Mouse (Mus musculus): ENCODE measurements around the gene Rab15. TPM values are rescaled to one million over a fixed set of nuclear protein-coding genes. Genes with fewer than 3 reads are reported as not detected.
"Not testable (repeated sequence)": the region's sequence is repeated elsewhere in the genome, so short reads cannot be mapped to it uniquely, and the experiment has no call there.

Gene Rab15
- total RNA-seq, 2 experiments from 2014 or later: 189 to 195 TPM

DNA sequence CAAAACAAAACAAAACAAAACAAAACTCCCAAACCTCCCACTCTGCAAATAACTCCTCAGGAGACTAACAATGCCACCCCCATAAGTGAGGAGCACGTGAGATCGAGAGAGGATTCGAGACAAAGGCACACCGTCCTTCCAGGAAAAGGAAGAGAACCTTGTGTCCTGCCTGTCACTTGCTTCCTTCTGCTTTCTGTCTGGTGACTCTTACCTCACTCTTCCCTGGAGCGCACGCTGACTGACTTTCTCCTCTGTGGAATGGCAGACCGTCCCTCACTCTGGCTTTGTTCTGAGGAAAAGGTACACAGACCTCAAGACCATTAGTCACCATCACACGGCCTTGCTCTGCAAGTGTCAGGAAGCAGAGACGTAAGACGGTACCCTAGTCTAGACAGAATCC is 9.2 kb downstream of the Rab15 start:
- no peak for TF ChIP-seq CTCF (conservative IDR thresholded peaks at IDR 0.05)
- Histone ChIP-seq H3K27ac (no peak overlapping the region), H3K4me3 (no peak overlapping the region)
- DNase-seq (ENCODE audit: low spot score in 2 of 2): no peak

DNA sequence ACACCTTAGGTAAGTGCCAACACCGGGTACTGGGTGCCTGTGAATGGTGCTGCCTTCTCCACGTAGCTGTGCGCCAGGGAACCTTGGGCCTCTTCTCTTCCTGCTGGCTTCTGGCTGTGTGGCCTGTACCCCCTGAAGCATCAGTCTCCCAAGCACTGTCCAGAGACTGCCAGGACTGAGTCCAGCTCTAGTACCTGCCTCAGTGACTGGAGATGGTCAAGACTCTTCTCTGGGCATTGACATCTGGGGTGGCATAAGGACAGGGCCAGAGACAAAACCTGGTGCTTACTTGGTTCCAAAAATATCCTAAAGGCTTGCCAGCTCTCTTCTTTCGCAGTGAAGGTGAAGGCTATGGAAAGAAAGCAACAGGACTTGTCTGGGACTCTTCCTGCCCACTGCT is 11.7 kb downstream of the Rab15 start:
- TF ChIP-seq CTCF (conservative IDR thresholded peaks at IDR 0.05): no peak
- DNase-seq (ENCODE audit: low spot score in 2 of 2): no peak
- H3K27ac ChIP-seq: no peak overlapping the region
- no peak overlapping the region for H3K4me3 ChIP-seq

DNA sequence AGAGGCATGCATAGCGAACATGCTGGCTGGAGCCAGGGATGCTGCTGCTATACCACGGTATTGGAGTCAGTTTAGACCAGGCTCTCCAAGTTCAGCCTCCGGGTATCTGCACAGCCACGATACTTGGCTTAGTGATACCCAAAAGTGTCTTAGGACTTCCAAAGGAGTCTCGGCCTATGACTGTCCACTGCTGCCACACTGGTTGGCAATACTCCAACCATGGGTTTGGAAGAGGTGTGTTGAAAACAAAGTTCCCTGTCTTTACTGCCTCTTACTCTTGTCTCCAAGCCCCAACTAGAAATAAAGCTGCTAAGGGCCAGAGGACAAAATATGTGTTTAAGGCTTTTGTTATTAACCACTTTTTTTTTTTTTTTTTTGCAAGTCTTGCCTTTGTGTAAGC is 12.2 kb downstream of the Rab15 start:
- no peak overlapping the region for H3K27ac ChIP-seq
- H3K4me3 ChIP-seq: no peak overlapping the region
- TF ChIP-seq CTCF (conservative IDR thresholded peaks at IDR 0.05): no peak
- DNase-seq (ENCODE audit: low spot score in 2 of 2): no peak

DNA sequence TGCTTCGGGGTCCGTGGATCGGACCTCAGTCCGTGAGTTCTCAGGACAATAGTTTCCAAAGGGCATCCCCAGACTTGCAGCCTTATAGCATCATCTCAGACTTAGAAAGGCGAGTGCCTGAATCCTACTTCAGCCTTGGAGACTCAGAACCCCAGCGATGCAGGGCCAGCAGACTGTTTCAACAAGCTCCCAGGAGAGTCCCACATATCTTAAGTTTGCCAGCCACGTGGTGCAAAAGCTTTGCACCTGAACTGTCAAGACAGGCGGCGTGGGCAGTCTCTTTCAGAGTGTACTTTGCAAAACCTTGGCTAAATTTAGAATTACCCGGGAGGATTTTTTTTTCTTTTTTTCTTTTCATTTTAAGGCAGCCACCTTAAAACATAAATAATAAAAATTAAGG is 14.9 kb downstream of the Rab15 start:
- TF ChIP-seq CTCF (conservative IDR thresholded peaks at IDR 0.05): no peak
- DNase-seq (ENCODE audit: low spot score in 2 of 2): no peak
- H3K27ac ChIP-seq: no peak overlapping the region
- no peak overlapping the region for H3K4me3 ChIP-seq

DNA sequence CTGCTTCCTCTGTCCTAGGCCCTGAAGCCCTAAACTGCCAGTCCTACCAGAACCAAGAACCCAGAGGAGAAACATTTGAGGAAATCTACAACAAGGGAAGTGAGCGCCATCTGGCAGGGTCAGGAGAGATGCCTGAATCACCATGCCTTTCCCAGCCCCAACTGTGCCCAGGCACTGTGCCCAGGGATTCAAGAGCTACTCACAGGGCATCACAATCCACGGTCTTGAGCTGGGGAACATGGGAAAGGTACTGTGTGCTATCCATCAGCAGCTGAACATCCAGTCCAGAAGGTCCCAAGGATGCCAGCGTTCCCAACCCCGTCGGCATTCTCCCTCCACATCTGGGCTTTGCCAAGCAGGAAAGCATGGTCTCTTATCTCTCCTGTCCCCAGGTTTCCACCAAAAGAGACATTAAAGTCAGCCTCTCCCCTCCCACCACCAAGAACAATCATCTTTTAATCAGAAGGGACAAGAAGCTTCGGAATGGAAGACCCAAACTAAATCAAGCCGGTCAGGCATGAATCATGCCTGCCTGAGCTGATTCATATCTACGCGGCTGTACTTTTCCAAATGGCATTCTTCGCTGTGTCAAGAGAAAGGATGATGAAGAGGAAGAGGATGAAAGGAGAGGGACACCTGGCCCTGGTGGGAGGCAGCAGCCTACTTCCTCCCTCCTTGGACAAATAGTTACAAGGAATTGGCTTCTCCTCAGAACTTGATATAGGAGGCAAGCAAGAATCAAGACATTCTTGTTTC is 17.5 kb downstream of the Rab15 start:
- no peak overlapping the region for H3K4me3 ChIP-seq
- H3K27ac ChIP-seq: peak overlapping the region; percentile 1; the same call in 1 of the 2 replicates
- no peak for TF ChIP-seq CTCF (conservative IDR thresholded peaks at IDR 0.05)
- DNase-seq (ENCODE audit: low spot score in 2 of 2): no peak

DNA sequence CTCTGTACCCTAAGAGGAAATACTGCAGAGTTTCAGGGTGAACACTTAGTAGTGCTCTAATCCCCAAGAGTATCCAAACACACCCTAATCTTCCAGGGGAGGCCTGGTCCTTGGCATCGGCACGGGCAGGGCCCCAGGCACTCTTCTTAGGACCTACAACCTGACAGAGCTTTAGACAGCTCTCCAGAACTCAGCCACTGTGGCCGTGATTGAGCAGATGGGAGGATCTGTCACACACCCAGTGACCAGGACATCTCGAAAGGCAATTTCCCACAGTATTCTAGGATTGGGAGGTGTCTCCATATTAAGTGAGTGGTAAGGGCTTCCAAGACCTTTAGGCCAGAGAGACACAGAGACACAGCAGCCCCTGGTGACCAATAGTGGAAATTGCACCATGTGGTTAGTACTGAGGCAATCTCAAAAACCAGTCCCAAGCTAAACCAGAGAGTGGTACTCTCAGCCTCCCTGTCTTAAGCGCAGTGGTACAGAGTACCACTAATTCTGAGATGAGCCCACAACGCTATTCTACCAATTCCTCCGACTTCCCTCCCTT is 18.9 kb downstream of the Rab15 start:
- Histone ChIP-seq H3K27ac (no peak overlapping the region), H3K4me3 (no peak overlapping the region)
- peak; percentile 87 for TF ChIP-seq CTCF (conservative IDR thresholded peaks at IDR 0.05)
- peak in 1 of 2 experiments; percentile 44 for DNase-seq (ENCODE audit: low spot score in 2 of 2)

DNA sequence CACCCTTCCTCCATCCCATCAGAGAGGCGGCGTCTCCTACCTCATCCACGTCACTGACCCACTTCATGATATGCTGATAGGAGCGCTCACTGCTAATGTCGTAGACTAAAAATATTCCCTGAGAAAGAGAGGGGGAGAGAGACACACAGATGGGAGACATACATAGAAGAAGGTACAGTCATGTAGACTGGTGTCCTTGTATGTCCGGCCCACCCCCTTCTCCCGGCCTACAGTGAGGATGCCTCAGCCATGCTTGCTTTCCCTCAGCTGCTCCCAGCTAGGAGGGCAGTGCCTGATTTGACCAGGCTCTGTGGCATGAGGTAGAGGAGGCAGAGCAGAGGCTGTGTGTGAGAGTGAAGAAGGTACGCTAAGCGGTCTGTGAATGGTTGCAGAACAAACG is 19.7 kb downstream of the Rab15 start:
- no peak for TF ChIP-seq CTCF (conservative IDR thresholded peaks at IDR 0.05)
- no peak for DNase-seq (ENCODE audit: low spot score in 2 of 2)
- H3K27ac ChIP-seq: no peak overlapping the region
- H3K4me3 ChIP-seq: no peak overlapping the region

DNA sequence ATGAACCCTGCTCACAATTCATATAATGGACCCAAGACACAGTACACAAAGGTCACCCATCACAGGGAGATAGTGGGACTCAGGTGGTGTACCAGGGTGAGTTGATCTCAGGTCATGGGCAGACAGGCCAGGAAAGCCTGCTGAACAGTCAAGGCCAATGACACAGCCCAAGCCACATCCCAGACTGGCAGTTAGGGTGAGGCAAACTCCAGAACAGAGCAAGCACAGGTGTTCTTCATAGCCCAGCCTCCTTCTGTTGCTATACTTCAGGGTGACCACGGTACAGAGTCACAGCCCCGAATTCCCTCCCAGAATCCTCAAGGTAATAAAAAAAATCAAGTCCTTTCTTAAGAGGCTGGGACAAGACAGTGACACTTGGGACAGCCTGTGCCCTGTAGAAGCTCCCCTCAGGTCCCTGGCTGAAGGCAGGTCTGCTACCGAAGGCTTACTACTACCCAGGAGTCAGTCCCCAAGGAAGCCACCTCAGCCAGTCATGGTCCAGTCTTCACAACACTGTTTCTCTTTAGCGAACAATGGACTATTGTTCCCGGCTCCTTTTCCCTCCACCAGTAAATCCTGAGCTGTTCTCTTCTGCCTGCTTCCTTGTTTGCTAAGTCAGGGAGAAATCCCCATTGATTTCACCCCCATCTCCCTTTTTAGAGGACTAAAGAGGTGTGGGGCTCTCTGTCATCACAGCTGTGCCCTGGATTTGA is 24.5 kb downstream of the Rab15 start:
- Histone ChIP-seq H3K4me3 (no peak overlapping the region), H3K27ac (no peak overlapping the region)
- no peak for TF ChIP-seq CTCF (conservative IDR thresholded peaks at IDR 0.05)
- DNase-seq (ENCODE audit: low spot score in 2 of 2): peak in 1 of 2 experiments; percentile 5

DNA sequence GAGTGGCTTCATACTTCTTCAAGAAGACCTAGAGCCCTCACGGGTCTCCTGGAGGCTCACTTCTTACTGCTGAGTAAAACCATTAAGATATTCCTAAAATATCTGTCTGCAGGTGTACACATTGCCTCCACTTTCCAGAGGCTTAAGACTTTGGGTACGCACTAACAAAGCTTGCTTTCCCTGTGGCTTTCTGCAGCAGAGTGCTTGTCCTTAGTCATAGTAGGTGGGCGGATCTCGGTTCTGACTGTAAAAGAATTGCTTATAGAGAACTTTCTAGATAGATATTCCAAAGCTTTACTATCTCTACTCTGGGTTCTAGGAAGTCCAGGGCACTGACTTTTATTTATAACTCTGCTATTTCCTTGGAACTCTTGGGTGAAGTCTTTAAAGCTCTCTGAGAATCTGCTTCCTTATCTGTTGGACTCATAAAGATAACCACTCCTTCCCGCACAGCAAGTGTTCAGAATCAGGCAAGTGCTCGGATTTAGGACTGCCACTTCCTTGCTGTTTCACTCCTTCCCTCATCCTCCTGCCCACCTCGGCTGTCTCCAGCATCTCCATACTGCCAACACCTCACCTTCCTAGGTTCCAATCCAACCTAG is 25.7 kb downstream of the Rab15 start:
- H3K4me3 ChIP-seq: no peak overlapping the region
- no peak for TF ChIP-seq CTCF (conservative IDR thresholded peaks at IDR 0.05)
- DNase-seq (ENCODE audit: low spot score in 2 of 2): no peak
- H3K27ac ChIP-seq: no peak overlapping the region

DNA sequence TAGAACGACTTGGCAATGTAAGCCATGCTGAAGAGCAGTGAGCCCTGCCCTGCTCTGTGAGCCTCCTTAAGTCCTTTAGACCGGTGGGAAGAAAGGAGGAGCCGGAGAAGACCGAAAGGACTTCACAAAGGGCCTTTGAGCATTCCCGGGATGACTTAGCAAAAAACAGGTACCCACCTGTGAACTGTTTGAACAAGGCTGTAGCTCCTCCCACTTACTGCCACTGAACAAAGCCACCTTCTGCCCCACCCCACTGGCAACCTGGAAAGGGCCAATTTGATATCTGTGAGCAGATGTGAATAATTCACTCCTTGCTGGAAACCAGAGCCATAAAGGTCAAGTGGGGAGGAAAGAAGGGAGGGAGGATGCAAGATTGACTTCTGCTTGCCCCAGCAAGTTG is 27.4 kb downstream of the Rab15 start, which contains the start of gene Gpx2:
Gene Gpx2 (minus strand): TSS at position 205 of the 400 bp plus-strand sequence.
- H3K4me3 ChIP-seq: no peak within 1 kb of the TSS
- peak in 1 of 2 experiments; percentile 5 for DNase-seq (ENCODE audit: low spot score in 2 of 2)
- TF ChIP-seq CTCF (conservative IDR thresholded peaks at IDR 0.05): no peak
- no peak within 1 kb of the TSS for H3K27ac ChIP-seq

DNA sequence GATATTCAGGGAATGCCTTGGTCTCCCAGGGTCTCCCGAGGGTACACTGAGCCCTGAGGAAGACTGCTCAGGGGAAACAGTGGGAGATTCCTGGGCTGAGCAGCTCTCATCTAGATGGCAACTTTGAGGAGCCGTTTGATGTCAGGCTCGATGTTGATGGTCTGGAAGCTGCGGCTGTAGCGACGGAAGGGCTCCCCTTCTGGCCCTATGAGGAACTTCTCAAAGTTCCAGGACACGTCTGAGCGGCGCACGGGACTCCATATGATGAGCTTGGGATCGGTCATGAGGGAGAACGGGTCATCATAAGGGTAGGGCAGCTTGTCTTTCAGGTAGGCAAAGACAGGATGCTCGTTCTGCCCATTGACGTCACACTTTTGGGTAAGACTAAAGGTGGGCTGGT is 30.2 kb downstream of the Rab15 start:
- H3K27ac ChIP-seq; H3K4me3 ChIP-seq; DNase-seq (ENCODE audit: low spot score in 2 of 2): not testable (repeated sequence)
- peak; percentile 36 for TF ChIP-seq CTCF (conservative IDR thresholded peaks at IDR 0.05)

DNA sequence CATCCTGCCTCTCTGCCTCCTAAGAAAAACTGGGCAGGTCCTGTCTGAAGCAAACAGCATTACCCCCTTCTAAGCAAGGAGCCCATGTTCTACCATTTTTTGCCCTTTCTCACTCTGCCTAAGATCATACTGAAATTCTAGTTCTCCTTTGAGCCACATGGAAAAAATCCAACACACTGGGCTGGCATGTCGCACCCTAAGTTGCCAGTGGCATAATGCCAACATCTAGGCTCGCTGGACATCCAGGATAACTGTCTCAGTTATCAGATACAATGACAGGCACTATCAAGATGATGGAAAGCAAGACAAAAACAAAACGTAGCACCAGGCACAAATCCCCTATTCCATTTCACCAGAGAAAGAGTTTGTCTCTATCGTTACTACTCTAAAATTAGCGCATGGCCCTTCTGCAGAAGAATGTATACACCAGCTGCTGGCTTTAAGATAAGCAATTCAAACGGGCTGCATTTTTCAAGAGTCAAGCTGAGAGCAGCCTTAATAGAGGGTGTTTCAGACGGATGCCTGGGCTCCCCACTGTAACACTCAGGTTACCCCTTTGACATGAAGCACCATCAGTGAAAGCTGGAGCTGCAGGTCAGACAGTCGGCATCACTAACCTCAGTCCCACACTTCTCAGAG is 32.1 kb downstream of the Rab15 start:
- peak in 1 of 2 experiments; percentile 7 for DNase-seq (ENCODE audit: low spot score in 2 of 2)
- Histone ChIP-seq H3K27ac (no peak overlapping the region), H3K4me3 (no peak overlapping the region)
- no peak for TF ChIP-seq CTCF (conservative IDR thresholded peaks at IDR 0.05)
